Mouse (Mus musculus) forebrain, embryonic 11.5 days (tissue): Measurements from ENCODE around the gene Map3k5. TPM values are rescaled to one million over a fixed set of nuclear protein-coding genes. Genes with fewer than 3 reads are reported as not detected.
A peak's percentile ranks its signal among the peaks of the same experiment; 100 is the strongest.

Source experiments
- ATAC-seq: fragments of 200-750 bp; cut with Nextera tagmentation; replicated peaks from 2 replicates; pipeline ENCODE4 v1.8.0; 2017; ENCODE audit warnings: moderate TSS enrichment; ENCODE audit not compliant: low FRiP score
- DNase-seq: peaks from one replicate; pipeline ENCODE4 v3.0.0-alpha.2; 2017; ENCODE audit warnings: low spot score
- H3K27ac ChIP-seq: fragments of 300-500 bp; sonication (generic); 2 replicates; pipeline ENCODE4 v1.5.1; 2014; ENCODE audit warnings: low read depth, low read length
- H3K27me3 ChIP-seq: fragments of 300-500 bp; sonication (generic); 2 replicates; pipeline ENCODE4 v1.6.1; 2014; ENCODE audit warnings: mild to moderate bottlenecking, low read length, mixed read lengths; ENCODE audit not compliant: control insufficient read depth, insufficient read depth
- H3K36me3 ChIP-seq: fragments of 300-500 bp; sonication (generic); 2 replicates; pipeline ENCODE4 v1.6.1; 2014; ENCODE audit warnings: mild to moderate bottlenecking, low read length, moderate library complexity, mixed read lengths; ENCODE audit not compliant: control insufficient read depth, insufficient read depth
- H3K4me1 ChIP-seq: fragments of 300-500 bp; sonication (generic); replicated peaks from 2 replicates; pipeline ENCODE4 v1.6.1; 2014; ENCODE audit warnings: low read length, mixed read lengths; ENCODE audit not compliant: control insufficient read depth, insufficient read depth
- H3K4me2 ChIP-seq: fragments of 300-500 bp; sonication (generic); 2 replicates; pipeline ENCODE4 v1.6.1; 2014; ENCODE audit warnings: low read depth, mild to moderate bottlenecking, low read length, moderate library complexity, mixed read lengths; ENCODE audit not compliant: severe bottlenecking
- H3K4me3 ChIP-seq: fragments of 300-500 bp; sonication (generic); 2 replicates; pipeline ENCODE4 v1.5.1; 2014; ENCODE audit warnings: low read depth, low read length
- H3K9ac ChIP-seq: fragments of 300-500 bp; sonication (generic); 2 replicates; pipeline ENCODE4 v1.6.1; 2014; ENCODE audit warnings: low read length
- H3K9me3 ChIP-seq: fragments of 300-500 bp; sonication (generic); 2 replicates; pipeline ENCODE4 v1.6.1; 2016; ENCODE audit warnings: low read length, mixed read lengths; ENCODE audit not compliant: control insufficient read depth
- WGBS: fragments of 180-500 bp; shearing (Covaris S2); extraction: QIAGEN DNeasy Blood & Tissue Kit; methylation state at CpG from one replicate; pipeline ENCODE4 v1.1.7; 2014; 5-methylcytosine and 5-hydroxymethylcytosine counted together
- polyA plus RNA-seq: library from polyadenylated mRNA; unstranded; fragments of >200 nt; fragmentation: Nextera tagmentation; extraction: Ambion mirVana; gene quantifications from 2 replicates; pipeline ENCODE4 v1.2.1, GENCODE M21; 2014

The Map3k5 gene
- polyA plus RNA-seq, 1 experiment from 2014 or later, result 0.49 TPM

GRCm38 (mm10) chr10:20169182-20169674, 235.0 kb downstream of the Map3k5 start:
- H3K4me1 ChIP-seq, result peaks cover 5% of the 10 kb centered on the region; the same call in 1 of the 2 replicates
- DNase-seq, result no peak
- no peak overlapping the region for H3K4me3 ChIP-seq
- no peak overlapping the region for H3K9ac ChIP-seq
- H3K4me2 ChIP-seq, result no peak overlapping the region
- no peaks in the 10 kb centered on the region for H3K9me3 ChIP-seq
- ATAC-seq, result no peak
- no peaks in the 10 kb centered on the region for H3K36me3 ChIP-seq
- H3K27me3 ChIP-seq, result no peaks in the 10 kb centered on the region
- WGBS, result 82% methylated on average over 3 of the region's 3 CpGs
- H3K27ac ChIP-seq, result no peak overlapping the region

GRCm38 (mm10) chr10:20169927-20170604, 235.8 kb downstream of the Map3k5 start:
- Histone ChIP-seq H3K4me3 (peak overlapping the region; percentile 8; the same call in 1 of the 2 replicates), H3K36me3 (no peaks in the 10 kb centered on the region), H3K4me1 (peaks cover 5% of the 10 kb centered on the region; the same call in 1 of the 2 replicates), H3K27ac (no peak overlapping the region), H3K9ac (no peak overlapping the region), H3K4me2 (peak overlapping the region; percentile 40), H3K9me3 (no peaks in the 10 kb centered on the region), H3K27me3 (no peaks in the 10 kb centered on the region)
- WGBS, result 23% methylated on average over 19 of the region's 19 CpGs
- DNase-seq (no peak), ATAC-seq (no peak)

- DNase-seq, result peak; percentile 89
- peak overlapping the region; percentile 8; the same call in 1 of the 2 replicates for H3K4me3 ChIP-seq
- peak; percentile 96 for ATAC-seq
- H3K4me1 ChIP-seq, result peaks cover 5% of the 10 kb centered on the region; the same call in 1 of the 2 replicates
- H3K9ac ChIP-seq, result no peak overlapping the region
- H3K9me3 ChIP-seq, result no peaks in the 10 kb centered on the region
- H3K36me3 ChIP-seq, result no peaks in the 10 kb centered on the region
- no peaks in the 10 kb centered on the region for H3K27me3 ChIP-seq
- H3K4me2 ChIP-seq, result peak overlapping the region; percentile 40
- no peak overlapping the region for H3K27ac ChIP-seq
- WGBS, result 39% methylated on average over 11 of the region's 11 CpGs
Observed at GRCm38 (mm10) chr10:20170605-20171088, 236.4 kb downstream of the Map3k5 start.

- no peak for DNase-seq
- Histone ChIP-seq H3K9ac (no peak overlapping the region), H3K4me1 (peaks cover 5% of the 10 kb centered on the region; the same call in 1 of the 2 replicates), H3K9me3 (no peaks in the 10 kb centered on the region), H3K36me3 (no peaks in the 10 kb centered on the region), H3K4me2 (no peak overlapping the region), H3K4me3 (no peak overlapping the region), H3K27ac (no peak overlapping the region), H3K27me3 (no peaks in the 10 kb centered on the region)
- WGBS, result 76% methylated on average over 12 of the region's 12 CpGs
- ATAC-seq, result no peak
Observed at GRCm38 (mm10) chr10:20171209-20171608, 236.9 kb downstream of the Map3k5 start.

- no peaks in the 10 kb centered on the region for H3K27me3 ChIP-seq
- peak; percentile 44 for DNase-seq
- ATAC-seq, result no peak
- H3K4me1 ChIP-seq, result peaks cover 5% of the 10 kb centered on the region; the same call in 1 of the 2 replicates
- no peak overlapping the region for H3K4me3 ChIP-seq
- no peaks in the 10 kb centered on the region for H3K36me3 ChIP-seq
- WGBS, result 51% methylated on average over 4 of the region's 4 CpGs
- H3K4me2 ChIP-seq, result no peak overlapping the region
- H3K27ac ChIP-seq, result no peak overlapping the region
- H3K9ac ChIP-seq, result no peak overlapping the region
- H3K9me3 ChIP-seq, result no peaks in the 10 kb centered on the region
Observed at GRCm38 (mm10) chr10:20171756-20172155, 237.5 kb downstream of the Map3k5 start.

GRCm38 (mm10) chr10:20173733-20174132, 239.5 kb downstream of the Map3k5 start:
- Histone ChIP-seq H3K4me3 (no peak overlapping the region), H3K36me3 (no peaks in the 10 kb centered on the region)
- DNase-seq, result peak; percentile 38

GRCm38 (mm10) chr10:20176054-20176453, 241.8 kb downstream of the Map3k5 start:
- H3K9ac ChIP-seq, result no peak overlapping the region
- H3K36me3 ChIP-seq, result no peaks in the 10 kb centered on the region
- no peaks in the 10 kb centered on the region for H3K9me3 ChIP-seq
- H3K27ac ChIP-seq, result no peak overlapping the region
- H3K4me2 ChIP-seq, result no peak overlapping the region
- peaks cover 2% of the 10 kb centered on the region; the same call in 1 of the 2 replicates for H3K4me1 ChIP-seq
- DNase-seq, result peak; percentile 21
- no peaks in the 10 kb centered on the region for H3K27me3 ChIP-seq
- ATAC-seq, result no peak
- WGBS, result 59% methylated on average over 7 of the region's 7 CpGs
- H3K4me3 ChIP-seq, result no peak overlapping the region

More at GRCm38 (mm10) chr10:20173733-20174132, 239.5 kb downstream of the Map3k5 start:
- 89% methylated on average over 4 of the region's 4 CpGs for WGBS
- H3K9me3 ChIP-seq, result no peaks in the 10 kb centered on the region
- H3K27ac ChIP-seq, result no peak overlapping the region
- ATAC-seq, result no peak
- H3K27me3 ChIP-seq, result no peaks in the 10 kb centered on the region
- no peak overlapping the region for H3K4me2 ChIP-seq
- no peak overlapping the region for H3K9ac ChIP-seq
- H3K4me1 ChIP-seq, result peaks cover 5% of the 10 kb centered on the region; the same call in 1 of the 2 replicates

- ATAC-seq (no peak), DNase-seq (no peak)
- no peaks in the 10 kb centered on the region for H3K4me1 ChIP-seq
- no peaks in the 10 kb centered on the region for H3K27me3 ChIP-seq
- no peaks in the 10 kb centered on the region for H3K36me3 ChIP-seq
- H3K4me2 ChIP-seq, result no peak overlapping the region
- no peaks in the 10 kb centered on the region for H3K9me3 ChIP-seq
- H3K27ac ChIP-seq, result no peak overlapping the region
- no peak overlapping the region for H3K4me3 ChIP-seq
- WGBS, result 44% methylated on average over 12 of the region's 12 CpGs
- H3K9ac ChIP-seq, result no peak overlapping the region
Observed at GRCm38 (mm10) chr10:20178807-20179605, 244.7 kb downstream of the Map3k5 start.
